Mouse (Mus musculus): ENCODE data around the gene Ece1. TPM values are rescaled to one million over a fixed set of nuclear protein-coding genes. Genes with fewer than 3 reads are reported as not detected.

The Ece1 gene
- total and polyA plus RNA-seq, 3 experiments: under 0.01 to 0.02 TPM; not detected in 1

DNA sequence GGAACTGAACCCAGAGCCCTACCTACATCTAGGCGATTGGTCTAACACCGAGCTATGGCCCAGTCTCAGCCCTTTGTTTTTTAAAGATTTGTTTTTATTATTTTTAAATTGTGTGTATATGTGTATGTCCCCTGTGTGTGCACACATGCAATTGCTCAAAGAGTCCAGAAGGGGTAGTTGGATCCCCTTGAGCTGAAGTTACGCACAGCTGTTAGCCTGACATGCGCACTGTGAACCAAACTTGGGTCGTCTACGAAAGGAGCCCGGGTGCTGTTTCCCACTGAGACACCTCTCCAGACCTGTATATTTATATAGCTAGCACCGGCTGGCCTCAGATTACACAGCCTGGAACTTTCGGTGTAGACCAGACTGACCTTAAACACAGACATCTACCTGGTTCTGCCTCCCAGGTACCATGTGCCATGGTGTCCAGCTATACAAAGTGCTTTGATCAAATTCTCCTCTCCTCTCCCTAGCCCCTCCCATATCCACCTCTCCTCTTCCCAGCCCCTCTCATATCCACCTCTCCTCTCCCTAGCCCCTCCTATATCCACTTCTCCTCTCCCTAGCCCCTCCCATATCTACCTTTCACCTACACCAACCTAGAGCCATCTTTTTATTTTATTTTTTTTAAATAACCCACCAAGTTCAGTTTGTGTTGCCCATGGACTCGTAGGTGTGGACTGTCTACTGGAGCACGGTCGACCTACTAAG lies 79.3 kb downstream of the Ece1 start:
- Histone ChIP-seq H3K4me3 (ENCODE audit: low read depth, low read length) (no peak overlapping the region), H3K27me3 (ENCODE audit: insufficient read depth, low read length) (peaks cover 2% of the 10 kb centered on the region; the same call in 1 of the 2 replicates), H3K9me3 (replicated peaks) (no peaks in the 10 kb centered on the region), H3K4me1 (ENCODE audit: insufficient read depth, low read depth, low read length) (no peaks in the 10 kb centered on the region), H3K36me3 (replicated peaks) (no peaks in the 10 kb centered on the region)
- ATAC-seq (ENCODE audit: extremely low read depth, insufficient number of reproducible peaks, low FRiP score, poor library complexity, severe bottlenecking): no peak
- TF ChIP-seq GATA2 (IDR thresholded peaks at IDR 0.05; ENCODE audit: borderline replicate concordance, low read depth, low read length) (no peak), TAL1 (conservative IDR thresholded peaks at IDR 0.05; ENCODE audit: low read depth, low read length) (no peak), GATA1 (IDR thresholded peaks at IDR 0.05; ENCODE audit: borderline replicate concordance, low read length) (no peak), CTCF (IDR thresholded peaks at IDR 0.05; ENCODE audit: low read depth, low read length) (no peak), POLR2AphosphoS5 (IDR thresholded peaks at IDR 0.05; ENCODE audit: insufficient replicate concordance, low read depth, low read length) (no peak)
- DNase-seq (ENCODE audit: low spot score): no peak

DNA sequence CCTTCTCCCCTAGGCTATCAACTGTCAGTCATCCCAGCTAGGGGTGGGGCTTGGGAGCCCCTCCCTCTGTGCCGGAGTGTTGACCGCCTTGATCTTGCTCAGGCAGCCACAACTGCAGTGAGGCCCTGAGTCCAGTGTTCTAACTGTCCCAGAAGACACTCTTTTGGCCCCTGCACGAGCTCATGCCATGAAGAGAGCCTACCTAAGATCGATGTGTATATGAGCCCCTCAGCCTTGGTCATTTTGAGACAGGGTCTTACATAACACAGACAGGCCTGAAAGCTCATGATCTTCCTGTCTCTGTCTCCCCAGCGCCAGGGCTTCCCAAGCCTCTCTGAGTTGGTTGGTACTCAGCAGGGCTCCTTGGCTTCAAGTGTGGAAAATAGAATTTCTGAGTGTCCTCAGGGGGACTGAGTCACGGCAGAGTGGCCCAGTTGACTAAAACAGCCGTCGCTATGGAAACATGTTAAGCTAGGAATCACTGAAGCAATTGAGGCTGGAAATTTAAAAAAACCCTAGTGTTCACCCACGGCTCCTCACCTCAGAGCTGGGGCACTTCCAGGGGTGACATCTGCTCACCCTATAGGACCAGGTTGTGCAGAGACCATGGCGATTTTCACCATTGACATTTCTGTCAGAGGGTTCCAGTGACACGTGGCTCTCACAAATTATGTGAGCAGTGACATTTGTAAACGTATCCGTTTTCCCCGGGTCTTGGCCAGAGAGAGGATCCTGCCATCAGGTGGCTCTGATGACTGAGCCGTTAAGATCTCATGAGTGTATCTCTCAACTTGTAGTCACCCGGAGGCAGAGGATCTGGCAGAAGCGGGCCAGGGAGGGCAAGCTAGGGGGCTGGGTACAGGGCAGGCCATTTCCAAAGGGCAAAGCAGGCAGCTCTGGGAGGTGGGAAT lies 80.1 kb downstream of the Ece1 start:
- Histone ChIP-seq H3K36me3 (replicated peaks) (no peaks in the 10 kb centered on the region), H3K4me3 (ENCODE audit: low read depth, low read length) (no peak overlapping the region), H3K4me1 (ENCODE audit: insufficient read depth, low read depth, low read length) (no peaks in the 10 kb centered on the region), H3K27me3 (ENCODE audit: insufficient read depth, low read length) (peaks cover 2% of the 10 kb centered on the region; the same call in 1 of the 2 replicates), H3K9me3 (replicated peaks) (no peaks in the 10 kb centered on the region)
- TF ChIP-seq GATA1 (IDR thresholded peaks at IDR 0.05; ENCODE audit: borderline replicate concordance, low read length): no peak
- TF ChIP-seq POLR2AphosphoS5 (IDR thresholded peaks at IDR 0.05; ENCODE audit: insufficient replicate concordance, low read depth, low read length): no peak
- TF ChIP-seq TAL1 (conservative IDR thresholded peaks at IDR 0.05; ENCODE audit: low read depth, low read length): no peak
- TF ChIP-seq GATA2 (IDR thresholded peaks at IDR 0.05; ENCODE audit: borderline replicate concordance, low read depth, low read length): no peak
- no peak for TF ChIP-seq CTCF (IDR thresholded peaks at IDR 0.05; ENCODE audit: low read depth, low read length)
- no peak for DNase-seq (ENCODE audit: low spot score)
- ATAC-seq (ENCODE audit: extremely low read depth, insufficient number of reproducible peaks, low FRiP score, poor library complexity, severe bottlenecking): no peak

DNA sequence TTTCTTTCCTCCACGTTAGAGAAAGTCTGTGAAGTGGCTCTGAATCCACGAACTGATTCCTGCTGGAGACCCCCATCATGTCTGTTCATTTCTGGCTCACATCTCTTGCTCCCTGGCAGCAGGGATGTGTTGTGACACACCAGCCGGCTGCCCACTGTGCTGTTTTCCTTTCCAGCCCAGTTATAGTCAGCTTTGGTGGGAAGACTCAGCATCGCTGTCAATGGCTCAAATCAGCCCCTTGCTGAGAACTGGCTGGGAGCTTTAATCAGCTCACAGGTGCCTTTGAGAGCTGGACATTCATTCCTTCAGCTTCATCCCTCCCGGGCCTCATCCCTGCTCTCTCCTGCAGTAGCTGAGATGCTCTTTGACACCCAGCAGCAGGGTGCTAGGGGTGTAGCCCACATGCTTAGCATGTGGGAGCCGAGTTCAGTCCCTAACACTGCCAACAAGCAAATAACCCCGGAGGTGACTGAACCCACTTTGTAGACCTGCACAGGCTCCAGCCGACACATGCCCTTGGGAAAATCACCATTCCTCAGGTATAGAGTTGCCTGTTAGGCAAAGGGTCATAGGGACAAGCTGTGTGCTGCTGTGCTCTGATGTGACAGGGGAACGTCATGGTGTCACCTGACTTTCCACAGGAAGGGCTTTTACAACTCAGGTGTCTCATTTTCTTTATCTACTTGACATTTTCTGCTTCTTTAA lies 80.9 kb downstream of the Ece1 start:
- no peaks in the 10 kb centered on the region for H3K9me3 ChIP-seq (replicated peaks)
- no peak overlapping the region for H3K4me3 ChIP-seq (ENCODE audit: low read depth, low read length)
- no peaks in the 10 kb centered on the region for H3K4me1 ChIP-seq (ENCODE audit: insufficient read depth, low read depth, low read length)
- peaks cover 5% of the 10 kb centered on the region for H3K27me3 ChIP-seq (ENCODE audit: insufficient read depth, low read length)
- ATAC-seq (ENCODE audit: extremely low read depth, insufficient number of reproducible peaks, low FRiP score, poor library complexity, severe bottlenecking): no peak
- TF ChIP-seq GATA2 (IDR thresholded peaks at IDR 0.05; ENCODE audit: borderline replicate concordance, low read depth, low read length) (no peak), TAL1 (conservative IDR thresholded peaks at IDR 0.05; ENCODE audit: low read depth, low read length) (no peak), GATA1 (IDR thresholded peaks at IDR 0.05; ENCODE audit: borderline replicate concordance, low read length) (no peak)
- DNase-seq (ENCODE audit: low spot score): no peak
- H3K36me3 ChIP-seq (replicated peaks): no peaks in the 10 kb centered on the region

DNA sequence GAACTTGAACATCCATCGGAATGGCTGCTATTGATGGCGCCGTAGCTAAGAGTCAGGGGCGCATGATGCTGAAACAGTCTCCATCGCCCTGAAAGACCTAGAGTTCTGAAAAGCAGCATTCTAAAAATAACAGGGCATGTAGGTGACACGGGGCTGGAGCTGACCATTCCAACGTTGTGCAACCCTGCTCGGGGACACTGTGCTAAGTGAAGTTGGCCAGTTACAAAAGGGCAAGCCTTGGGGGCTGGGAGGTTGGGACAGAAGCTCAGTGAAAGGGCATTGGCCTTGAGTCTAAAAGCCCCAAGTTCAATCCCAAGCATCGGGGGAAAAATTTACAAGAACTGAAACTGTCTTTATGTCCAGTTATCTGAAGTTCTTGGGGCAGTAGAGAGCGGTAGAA lies 81.5 kb downstream of the Ece1 start:
- Histone ChIP-seq H3K36me3 (replicated peaks) (no peaks in the 10 kb centered on the region), H3K9me3 (replicated peaks) (no peaks in the 10 kb centered on the region), H3K4me3 (ENCODE audit: low read depth, low read length) (no peak overlapping the region), H3K4me1 (ENCODE audit: insufficient read depth, low read depth, low read length) (no peaks in the 10 kb centered on the region), H3K27me3 (ENCODE audit: insufficient read depth, low read length) (peaks cover 8% of the 10 kb centered on the region)
- TF ChIP-seq CTCF (IDR thresholded peaks at IDR 0.05; ENCODE audit: low read depth, low read length) (no peak), GATA1 (IDR thresholded peaks at IDR 0.05; ENCODE audit: borderline replicate concordance, low read length) (no peak), POLR2AphosphoS5 (IDR thresholded peaks at IDR 0.05; ENCODE audit: insufficient replicate concordance, low read depth, low read length) (no peak), GATA2 (IDR thresholded peaks at IDR 0.05; ENCODE audit: borderline replicate concordance, low read depth, low read length) (no peak), TAL1 (conservative IDR thresholded peaks at IDR 0.05; ENCODE audit: low read depth, low read length) (no peak)
- DNase-seq (ENCODE audit: low spot score) (no peak), ATAC-seq (ENCODE audit: extremely low read depth, insufficient number of reproducible peaks, low FRiP score, poor library complexity, severe bottlenecking) (no peak)

DNA sequence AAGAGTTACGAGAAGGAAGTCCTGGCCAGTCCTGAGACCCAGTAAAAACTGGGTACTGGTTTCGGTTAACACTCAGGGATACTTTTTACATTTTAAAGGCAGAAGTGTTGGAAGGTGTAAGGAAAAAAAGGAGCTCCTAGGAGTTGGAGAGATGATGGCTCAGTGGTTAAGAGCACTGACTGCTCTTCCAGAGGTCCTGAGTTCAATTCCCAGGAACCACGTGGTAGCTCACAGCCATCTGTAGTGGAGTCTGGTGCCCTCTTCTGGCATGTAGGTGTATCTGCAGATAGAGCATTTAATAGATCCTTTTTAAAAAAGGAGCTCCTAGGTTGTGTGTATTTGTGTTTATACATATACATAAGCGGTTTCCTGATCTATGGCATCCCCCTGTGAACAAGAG lies 83.3 kb downstream of the Ece1 start:
- Histone ChIP-seq H3K36me3 (replicated peaks) (no peaks in the 10 kb centered on the region), H3K4me3 (ENCODE audit: low read depth, low read length) (no peak overlapping the region), H3K4me1 (ENCODE audit: insufficient read depth, low read depth, low read length) (no peaks in the 10 kb centered on the region), H3K9me3 (replicated peaks) (no peaks in the 10 kb centered on the region), H3K27me3 (ENCODE audit: insufficient read depth, low read length) (peaks cover 20% of the 10 kb centered on the region)
- TF ChIP-seq GATA2 (IDR thresholded peaks at IDR 0.05; ENCODE audit: borderline replicate concordance, low read depth, low read length) (no peak), GATA1 (IDR thresholded peaks at IDR 0.05; ENCODE audit: borderline replicate concordance, low read length) (no peak), TAL1 (conservative IDR thresholded peaks at IDR 0.05; ENCODE audit: low read depth, low read length) (no peak), POLR2AphosphoS5 (IDR thresholded peaks at IDR 0.05; ENCODE audit: insufficient replicate concordance, low read depth, low read length) (no peak), CTCF (IDR thresholded peaks at IDR 0.05; ENCODE audit: low read depth, low read length) (no peak)
- ATAC-seq (ENCODE audit: extremely low read depth, insufficient number of reproducible peaks, low FRiP score, poor library complexity, severe bottlenecking) (no peak), DNase-seq (ENCODE audit: low spot score) (no peak)

DNA sequence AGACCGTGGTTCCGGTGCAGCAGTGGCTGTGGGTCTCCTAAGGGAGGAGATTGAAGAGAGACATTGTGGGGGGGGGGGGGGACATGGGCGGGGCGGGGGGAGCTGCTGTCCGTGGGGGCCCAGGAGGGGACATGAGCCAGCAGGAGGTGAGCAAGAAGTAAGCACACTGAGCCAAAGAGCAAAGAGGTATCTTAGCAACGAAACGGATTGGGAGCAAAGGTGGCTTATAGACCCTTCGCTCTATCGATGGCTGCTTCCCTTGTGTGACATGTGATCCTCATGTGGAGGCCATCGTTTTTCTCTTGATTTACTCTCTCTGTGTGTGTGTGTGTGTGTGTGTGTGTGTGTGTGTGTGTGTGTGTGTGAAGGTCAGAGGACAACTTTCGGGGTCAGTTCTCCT lies 84.4 kb downstream of the Ece1 start:
- TF ChIP-seq GATA1 (IDR thresholded peaks at IDR 0.05; ENCODE audit: borderline replicate concordance, low read length) (no peak), POLR2AphosphoS5 (IDR thresholded peaks at IDR 0.05; ENCODE audit: insufficient replicate concordance, low read depth, low read length) (no peak), CTCF (IDR thresholded peaks at IDR 0.05; ENCODE audit: low read depth, low read length) (no peak), TAL1 (conservative IDR thresholded peaks at IDR 0.05; ENCODE audit: low read depth, low read length) (no peak)
- H3K4me3 ChIP-seq (ENCODE audit: low read depth, low read length): no peak overlapping the region
- ATAC-seq (ENCODE audit: extremely low read depth, insufficient number of reproducible peaks, low FRiP score, poor library complexity, severe bottlenecking) (no peak), DNase-seq (ENCODE audit: low spot score) (no peak)
- H3K36me3 ChIP-seq (replicated peaks): no peaks in the 10 kb centered on the region
- no peaks in the 10 kb centered on the region for H3K9me3 ChIP-seq (replicated peaks)
- H3K4me1 ChIP-seq (ENCODE audit: insufficient read depth, low read depth, low read length): no peaks in the 10 kb centered on the region
- H3K27me3 ChIP-seq (ENCODE audit: insufficient read depth, low read length): peaks cover 21% of the 10 kb centered on the region

Data from G1E (cell line).